Mouse (Mus musculus) brain, embryonic 14.5 days (tissue): Measurements from ENCODE around the gene Jarid2.

ENCODE experiments used
- CTCF ChIP-seq: fragments of 200-500 bp; IDR thresholded peaks from 2 replicates; pipeline ENCODE4 v1.5.1; 2012; ENCODE audit warnings: inconsistent platforms, mild to moderate bottlenecking, moderate library complexity, borderline replicate concordance; ENCODE audit not compliant: insufficient read depth, insufficient read length; ENCODE audit errors: extremely low read depth
- POLR2A ChIP-seq: fragments of 200-500 bp; IDR thresholded peaks from 2 replicates; pipeline ENCODE4 v1.6.1; 2012; ENCODE audit warnings: mild to moderate bottlenecking, inconsistent platforms, borderline replicate concordance; ENCODE audit not compliant: poor library complexity, insufficient read depth, insufficient read length, severe bottlenecking; ENCODE audit errors: extremely low read depth

GRCm38 (mm10) chr13:44918269-44918668 lies 189.0 kb downstream of the Jarid2 start:
- TF ChIP-seq POLR2A (no peak), CTCF (no peak)
